8 mouse cellular contexts compared by ENCODE assay signal in genomic region chr4:105245479-105245944, GRCm38 (mm10).
DNase-seq lines count a peak whose midpoint lies in the region; ATAC-seq and TF ChIP-seq lines count a peak whose summit lies in the region.

No protein-coding gene starts in this region.

- no peaks in the 10 kb centered on the region for H3K79me2 ChIP-seq in liver, adult 2 months (ENCODE audit: control insufficient read depth, insufficient read depth, low read length)

- H3K27me3 ChIP-seq in embryonic facial prominence, embryonic 15.5 days = no peaks in the 10 kb centered on the region
- no peaks in the 10 kb centered on the region for H3K27me3 ChIP-seq in heart, embryonic 16.5 days (ENCODE audit: control insufficient read depth, insufficient read depth, low read length)
- H3K27me3 ChIP-seq in liver, adult 2 months (ENCODE audit: control insufficient read depth, insufficient read depth, low read length) = no peaks in the 10 kb centered on the region
- H3K27me3 ChIP-seq in midbrain, embryonic 16.5 days (ENCODE audit: control insufficient read depth, insufficient read depth, low read depth, low read length) = no peaks in the 10 kb centered on the region
- no peaks in the 10 kb centered on the region for H3K27me3 ChIP-seq in stomach, embryonic 14.5 days (ENCODE audit: control insufficient read depth, insufficient read depth, low read length)

- peaks cover 18% of the 10 kb centered on the region for H3K4me1 ChIP-seq in embryonic facial prominence, embryonic 15.5 days
- H3K4me1 ChIP-seq in heart, embryonic 16.5 days (ENCODE audit: control insufficient read depth, insufficient read depth, low read length) = no peaks in the 10 kb centered on the region
- H3K4me1 ChIP-seq in liver, adult 2 months (ENCODE audit: control insufficient read depth, insufficient read depth, low read length) = peaks cover 4% of the 10 kb centered on the region; the same call in 1 of the 2 replicates
- peaks cover 15% of the 10 kb centered on the region for H3K4me1 ChIP-seq in midbrain, embryonic 16.5 days (ENCODE audit: control insufficient read depth, insufficient read depth, low read length)
- peaks cover 8% of the 10 kb centered on the region; the same call in 1 of the 2 replicates for H3K4me1 ChIP-seq in stomach, embryonic 14.5 days (ENCODE audit: control insufficient read depth, insufficient read depth, low read length)

- DNase-seq in cerebellum, adult 11 months = peak; percentile 7
- DNase-seq in kidney, postnatal 14 days = peak; percentile 60
- DNase-seq in liver, adult 2 months (ENCODE audit: extremely low read depth, low read depth, low spot score) = peak; percentile 51

- no peak for ATAC-seq in cerebellum, adult (ENCODE audit: insufficient number of reproducible peaks, low FRiP score, low TSS enrichment)
- ATAC-seq in embryonic facial prominence, embryonic 15.5 days (ENCODE audit: insufficient number of reproducible peaks, low FRiP score, low TSS enrichment, low read depth) = peak; percentile 80; the same call in 1 of the 2 replicates
- peak; percentile 55; the same call in 1 of the 2 replicates for ATAC-seq in heart, embryonic 16.5 days (replicated peaks; ENCODE audit: extremely low read depth, insufficient read depth, low FRiP score)
- ATAC-seq in midbrain, embryonic 16.5 days = peak; percentile 92
- peak; percentile 49; the same call in 1 of the 2 replicates for ATAC-seq in stomach, embryonic 14.5 days (ENCODE audit: insufficient number of reproducible peaks, insufficient read depth, low FRiP score, low read depth)

- H3K4me2 ChIP-seq in embryonic facial prominence, embryonic 15.5 days (replicated peaks) = peak overlapping the region; percentile 76
- peak overlapping the region; percentile 67 for H3K4me2 ChIP-seq in heart, embryonic 16.5 days (ENCODE audit: low read depth, low read length)
- H3K4me2 ChIP-seq in midbrain, embryonic 16.5 days (ENCODE audit: low read length) = peak overlapping the region; percentile 66
- H3K4me2 ChIP-seq in stomach, embryonic 14.5 days (replicated peaks; ENCODE audit: low read depth, low read length) = peak overlapping the region; percentile 66

- peak overlapping the region; percentile 40 for H3K9ac ChIP-seq in embryonic facial prominence, embryonic 15.5 days
- peak overlapping the region; percentile 67 for H3K9ac ChIP-seq in heart, embryonic 16.5 days (ENCODE audit: low read length)
- H3K9ac ChIP-seq in liver, adult 2 months (ENCODE audit: low read depth, low read length) = peak overlapping the region; percentile 7
- peak overlapping the region; percentile 67 for H3K9ac ChIP-seq in midbrain, embryonic 16.5 days (ENCODE audit: low read depth, low read length)
- H3K9ac ChIP-seq in stomach, embryonic 14.5 days (replicated peaks; ENCODE audit: low read depth, low read length) = peak overlapping the region; percentile 50

- no peaks in the 10 kb centered on the region for H3K9me3 ChIP-seq in embryonic facial prominence, embryonic 15.5 days (replicated peaks)
- H3K9me3 ChIP-seq in heart, embryonic 16.5 days (replicated peaks; ENCODE audit: control insufficient read depth, low read length) = no peaks in the 10 kb centered on the region
- no peaks in the 10 kb centered on the region for H3K9me3 ChIP-seq in midbrain, embryonic 16.5 days (replicated peaks; ENCODE audit: control insufficient read depth, low read length, poor library complexity, severe bottlenecking)
- no peaks in the 10 kb centered on the region for H3K9me3 ChIP-seq in stomach, embryonic 14.5 days (ENCODE audit: control insufficient read depth, low read depth, low read length)

- TF ChIP-seq CTCF in liver, adult 2 months (IDR thresholded peaks at IDR 0.05; ENCODE audit: low read depth, low read length) = no peak

- H3K4me3 ChIP-seq in embryonic facial prominence, embryonic 15.5 days (replicated peaks) = peak overlapping the region; percentile 35
- H3K4me3 ChIP-seq in heart, embryonic 16.5 days (ENCODE audit: low read length) = peak overlapping the region; percentile 34
- H3K4me3 ChIP-seq in liver, adult 2 months (ENCODE audit: insufficient read depth, low read depth, low read length) = 0 out of 2 replicates have a peak overlapping the region, but pooled peaks have one; percentile 0
- H3K4me3 ChIP-seq in midbrain, embryonic 16.5 days (ENCODE audit: low read depth, low read length) = peak overlapping the region; percentile 28
- peak overlapping the region; percentile 21 for H3K4me3 ChIP-seq in stomach, embryonic 14.5 days (ENCODE audit: low read depth, low read length)

- no peaks in the 10 kb centered on the region for H3K36me3 ChIP-seq in embryonic facial prominence, embryonic 15.5 days
- no peaks in the 10 kb centered on the region for H3K36me3 ChIP-seq in heart, embryonic 16.5 days (ENCODE audit: control insufficient read depth, insufficient read depth)
- no peaks in the 10 kb centered on the region for H3K36me3 ChIP-seq in liver, adult 2 months (ENCODE audit: control insufficient read depth, insufficient read depth, low read length)
- H3K36me3 ChIP-seq in midbrain, embryonic 16.5 days (ENCODE audit: control insufficient read depth, insufficient read depth, low read length) = no peaks in the 10 kb centered on the region
- H3K36me3 ChIP-seq in stomach, embryonic 14.5 days (ENCODE audit: control insufficient read depth, insufficient read depth, low read length) = no peaks in the 10 kb centered on the region

- no peak for TF ChIP-seq POLR2A in liver, adult 2 months (IDR thresholded peaks at IDR 0.05; ENCODE audit: extremely low read depth, insufficient read depth, low read length)

- 1% methylated on average over 18 of the region's 18 CpGs for WGBS in embryonic facial prominence, embryonic 15.5 days
- 3% methylated on average over 18 of the region's 18 CpGs for WGBS in heart, embryonic 16.5 days
- WGBS in liver, adult 2 months = 21% methylated on average over 18 of the region's 18 CpGs
- 2% methylated on average over 18 of the region's 18 CpGs for WGBS in midbrain, embryonic 16.5 days
- 3% methylated on average over 18 of the region's 18 CpGs for WGBS in stomach, embryonic 14.5 days

- H3K27ac ChIP-seq in embryonic facial prominence, embryonic 15.5 days (replicated peaks) = peak overlapping the region; percentile 74
- H3K27ac ChIP-seq in heart, embryonic 16.5 days (ENCODE audit: low read length) = no peak overlapping the region
- no peak overlapping the region for H3K27ac ChIP-seq in liver, adult 2 months (replicated peaks; ENCODE audit: insufficient read depth, low read depth, low read length)
- H3K27ac ChIP-seq in midbrain, embryonic 16.5 days (ENCODE audit: low read length) = peak overlapping the region; percentile 66
- H3K27ac ChIP-seq in stomach, embryonic 14.5 days (ENCODE audit: low read length) = no peak overlapping the region

Comparison
In these comparisons a context has a peak if more than half of its experiments do, and no peak if none do; other contexts are left out.
1. DNase-seq: peak in every context shown above with its lines; median percentile 60 in kidney, postnatal 14 days; 51 in liver, adult 2 months; 7 in cerebellum, adult 11 months.
2. H3K27ac ChIP-seq: peak in embryonic facial prominence, embryonic 15.5 days (single experiment) and midbrain, embryonic 16.5 days (single experiment); none in heart, embryonic 16.5 days (single experiment), liver, adult 2 months (single experiment) and stomach, embryonic 14.5 days (single experiment).
3. H3K9ac ChIP-seq: peak in every context shown above with its lines; median percentile 67 in heart, embryonic 16.5 days; 67 in midbrain, embryonic 16.5 days; 50 in stomach, embryonic 14.5 days; 40 in embryonic facial prominence, embryonic 15.5 days; 7 in liver, adult 2 months.
4. Peak in every context shown above with its lines, with median percentiles within 50 percentile points of each other: H3K4me2 ChIP-seq and H3K4me3 ChIP-seq.